Mouse (Mus musculus): ENCODE measurements around the gene Itpkc.
"Not testable (repeated sequence)": the region's sequence is repeated elsewhere in the genome, so short reads cannot be mapped to it uniquely, and the experiment has no call there.

Gene Itpkc

DNA sequence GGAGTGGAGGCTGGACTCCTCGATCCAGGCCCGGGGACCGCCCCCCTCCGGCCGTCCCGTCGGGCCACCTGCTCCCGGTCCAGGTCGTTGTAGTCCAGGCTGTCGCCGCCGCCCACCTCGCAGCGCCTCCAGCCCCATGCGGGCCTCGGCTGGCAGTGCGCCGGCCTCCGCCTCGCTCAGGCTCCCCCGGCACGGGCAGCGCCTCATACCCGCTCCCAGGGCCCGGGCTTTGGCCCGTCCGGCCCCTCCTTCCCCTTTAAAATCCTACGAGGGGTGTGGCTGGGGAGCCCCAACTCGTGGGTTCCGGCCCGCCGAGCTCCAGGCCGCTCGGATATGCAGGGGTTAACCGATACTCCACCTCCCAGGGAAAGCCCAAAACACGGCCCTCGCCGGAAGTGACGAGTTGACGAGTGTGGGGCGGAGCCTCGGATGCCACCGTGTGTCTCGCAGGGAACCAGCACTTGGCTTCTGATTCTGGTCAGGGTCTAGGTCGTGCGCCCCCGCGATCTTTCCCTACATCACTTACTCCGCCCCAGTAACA lies at the start of gene Itpkc:
Itpkc (minus strand) TSS at position 381 of the 541 bp plus-strand sequence.
- in situ Hi-C loops (cut with MboI, MseI): no loop called here

GRCm38 (mm10) chr7:27277191-27277590 lies 48.7 kb upstream of the Itpkc start:
- in situ Hi-C loops (cut with MboI, MseI): no loop called here

GRCm38 (mm10) chr7:27276021-27276420 lies 47.6 kb upstream of the Itpkc start:
- in situ Hi-C loops (cut with MboI, MseI): no loop called here

DNA sequence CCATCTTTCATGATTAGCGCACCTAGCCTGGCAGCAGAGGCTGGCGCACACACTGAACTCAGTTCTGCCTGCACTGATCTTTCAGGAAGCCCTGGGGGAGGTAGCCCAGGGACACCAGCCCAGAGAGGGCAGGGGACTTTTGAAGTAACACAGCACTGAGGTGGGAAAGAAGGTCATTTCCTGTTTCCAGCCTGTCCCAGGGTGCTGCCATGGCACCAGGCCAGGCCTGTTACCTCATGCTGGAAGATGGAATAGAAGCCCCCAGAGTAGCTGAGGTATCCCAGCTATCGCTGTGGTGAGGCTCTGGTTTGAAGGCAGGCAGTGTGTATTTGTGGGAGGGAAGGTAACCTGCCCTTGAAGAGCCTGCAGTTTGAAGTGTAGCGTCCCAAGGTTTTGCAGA lies 46.5 kb upstream of the Itpkc start:
- in situ Hi-C loops (cut with MboI, MseI): loop anchor here (25.0 kb wide), 1 partner anchor 488 kb away; no protein-coding TSS in a partner anchor

DNA sequence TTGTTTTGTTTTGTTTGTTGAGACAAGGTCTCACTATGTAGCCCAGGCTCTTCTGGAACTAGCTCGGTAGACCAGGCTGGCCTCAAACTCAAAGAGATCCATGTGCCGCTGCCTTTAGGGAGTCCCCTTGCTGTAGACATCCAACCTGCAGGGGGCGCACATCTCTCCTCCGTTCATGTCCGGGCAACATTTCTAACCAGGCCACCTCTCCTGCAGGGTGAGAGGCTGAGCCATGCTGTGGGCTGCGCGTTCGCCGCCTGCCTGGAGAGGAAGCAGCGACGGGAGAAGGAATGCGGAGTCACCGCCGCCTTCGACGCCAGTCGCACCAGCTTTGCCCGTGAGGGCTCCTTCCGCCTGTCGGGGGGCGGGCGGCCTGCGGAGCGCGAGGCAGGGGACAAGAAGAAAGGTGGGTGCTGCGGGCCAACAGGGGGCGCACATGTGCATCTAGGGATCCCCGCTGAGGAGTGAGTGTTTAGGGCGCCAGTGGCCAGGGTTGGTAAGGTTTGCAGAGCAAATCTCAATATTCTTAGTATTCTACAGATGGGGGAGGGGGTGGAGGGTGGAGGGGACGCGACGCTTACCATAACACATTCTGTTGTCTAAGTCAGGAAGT lies 45.4 kb upstream of the Itpkc start:
- in situ Hi-C loops (cut with MboI, MseI): loop anchor here (25.0 kb wide), 1 partner anchor 487 kb away; no protein-coding TSS in a partner anchor

DNA sequence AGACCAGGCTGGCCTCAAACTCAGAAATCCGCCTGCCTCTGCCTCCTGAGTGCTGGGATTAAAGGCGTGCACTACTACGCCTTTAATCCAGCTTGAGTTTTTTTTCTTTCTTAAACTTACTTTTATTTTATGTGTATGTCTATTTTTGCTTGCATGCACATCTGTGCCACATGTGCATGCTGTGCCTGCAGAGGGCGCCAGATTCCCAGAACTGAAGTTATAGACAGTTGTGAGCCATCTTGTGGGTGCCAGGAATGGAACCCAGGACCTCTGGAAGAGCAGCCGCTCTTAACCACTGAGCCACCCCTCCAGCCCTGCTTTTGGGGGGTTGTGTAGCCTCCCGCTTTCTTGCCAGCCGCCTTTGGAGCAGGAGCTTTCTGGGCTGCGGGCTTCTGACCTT lies 43.0 kb upstream of the Itpkc start:
- in situ Hi-C loops (cut with MboI, MseI): loop anchor here (25.0 kb wide), 1 partner anchor 484 kb away; no protein-coding TSS in a partner anchor

- in situ Hi-C loops (cut with MboI, MseI): loop anchor here (25.0 kb wide), 1 partner anchor 479 kb away; no protein-coding TSS in a partner anchor
Observed at GRCm38 (mm10) chr7:27266515-27267128, 38.2 kb upstream of the Itpkc start.

DNA sequence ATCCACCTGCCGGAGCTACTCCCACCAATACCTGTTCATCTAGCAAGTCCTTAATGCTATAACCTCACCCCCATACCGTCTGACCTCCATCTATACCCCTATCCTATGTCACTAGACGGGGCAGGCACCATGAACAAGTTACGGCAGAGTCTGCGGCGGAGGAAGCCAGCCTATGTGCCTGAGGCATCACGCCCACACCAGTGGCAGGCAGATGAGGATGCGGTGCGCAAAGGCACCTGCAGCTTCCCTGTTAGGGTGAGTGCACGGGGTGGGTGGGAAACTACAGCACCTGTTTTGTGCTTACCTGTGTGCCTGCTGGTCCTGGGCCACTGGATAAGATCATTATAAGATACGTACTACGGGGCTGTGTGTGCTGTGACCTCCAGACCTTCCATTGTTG lies 36.3 kb upstream of the Itpkc start:
- in situ Hi-C loops (cut with MboI, MseI): loop anchor here (25.0 kb wide), 1 partner anchor 477 kb away; no protein-coding TSS in a partner anchor

DNA sequence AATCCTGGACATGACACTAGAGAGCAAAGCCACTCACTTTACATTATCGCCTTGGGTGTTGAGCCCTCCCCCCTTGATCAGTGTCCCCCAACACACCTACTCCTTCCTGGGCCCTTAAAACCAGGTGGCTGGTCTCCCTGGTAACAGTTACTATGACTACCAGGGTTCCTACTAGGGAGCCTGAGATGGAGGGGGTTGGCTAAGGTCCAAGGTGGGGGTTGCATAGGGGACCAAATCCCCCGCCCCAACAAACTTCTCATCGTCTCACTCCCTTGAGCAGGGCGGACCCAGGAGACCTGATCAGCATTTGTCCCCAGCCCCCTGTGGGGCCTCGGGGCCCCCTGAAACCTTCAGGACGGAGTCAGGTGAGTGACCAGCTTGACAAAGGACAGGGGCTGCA lies 33.4 kb upstream of the Itpkc start:
- in situ Hi-C loops (cut with MboI, MseI): loop anchor here (25.0 kb wide), 1 partner anchor 475 kb away; no protein-coding TSS in a partner anchor

DNA sequence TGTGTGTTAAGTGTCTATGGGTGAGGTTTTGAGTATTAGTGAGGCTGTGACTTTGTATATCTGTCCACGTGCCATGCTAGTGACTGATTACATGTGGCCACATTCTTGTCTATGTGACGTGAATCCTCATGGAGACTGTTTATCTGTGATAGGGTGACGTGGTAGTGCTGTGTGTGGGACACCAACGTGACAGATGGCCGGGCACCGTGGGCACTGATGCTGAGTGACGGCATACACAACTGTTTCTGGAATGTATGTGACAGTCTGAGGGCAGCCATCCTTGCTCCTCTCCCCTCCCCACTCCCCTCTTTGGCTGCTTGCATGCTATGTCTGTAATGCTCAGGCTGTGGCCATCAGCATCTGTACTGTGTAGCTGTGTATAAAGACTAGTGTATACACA lies 32.4 kb upstream of the Itpkc start:
- in situ Hi-C loops (cut with MboI, MseI): loop anchor here (25.0 kb wide), 1 partner anchor 474 kb away; no protein-coding TSS in a partner anchor

DNA sequence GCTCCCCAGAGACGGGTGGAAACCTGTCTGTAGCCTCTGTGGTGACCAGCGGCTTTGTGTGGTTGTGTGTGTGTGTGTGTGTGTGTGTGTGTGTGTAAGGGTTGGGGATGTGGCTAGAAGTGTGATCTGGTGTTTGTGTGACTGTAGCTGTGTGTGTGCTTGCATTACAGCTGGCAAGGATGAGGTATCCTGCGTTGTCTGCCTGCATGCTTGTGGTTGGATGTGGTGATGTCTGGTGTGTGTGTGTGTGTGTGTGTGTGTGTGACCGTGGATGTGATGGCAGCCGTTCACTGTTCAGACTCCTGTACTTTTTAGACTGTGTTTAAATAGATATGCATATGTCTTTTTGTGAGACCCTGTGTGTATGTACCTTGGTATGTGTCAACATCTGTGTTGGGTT lies 31.3 kb upstream of the Itpkc start:
- in situ Hi-C loops (cut with MboI, MseI): loop anchor here (25.0 kb wide), 1 partner anchor 472 kb away; no protein-coding TSS in a partner anchor

DNA sequence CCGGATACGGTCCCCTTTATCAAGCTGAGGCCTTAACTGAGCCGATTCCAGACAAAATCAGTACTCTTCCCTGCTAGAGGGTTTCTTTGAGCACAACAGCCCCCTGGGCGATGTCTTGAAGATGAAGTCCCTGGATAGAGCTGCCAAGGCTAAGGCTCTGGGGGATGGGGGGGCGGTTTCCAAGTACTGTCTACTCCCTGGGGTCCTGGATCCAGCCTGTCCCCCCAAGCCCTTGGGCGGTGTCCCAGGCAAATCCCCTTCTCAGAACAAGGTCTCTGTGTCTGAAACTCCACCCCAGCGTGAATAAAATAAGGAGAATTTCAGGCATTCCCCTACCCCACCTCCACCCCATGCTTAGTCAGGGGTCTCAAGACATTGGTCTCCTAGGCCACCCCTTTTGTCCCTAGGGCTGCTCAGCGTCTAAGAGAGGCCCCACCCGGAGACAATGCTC lies 30.8 kb upstream of the Itpkc start:
- in situ Hi-C loops (cut with MboI, MseI): loop anchor here (25.0 kb wide), 1 partner anchor 472 kb away; no protein-coding TSS in a partner anchor

DNA sequence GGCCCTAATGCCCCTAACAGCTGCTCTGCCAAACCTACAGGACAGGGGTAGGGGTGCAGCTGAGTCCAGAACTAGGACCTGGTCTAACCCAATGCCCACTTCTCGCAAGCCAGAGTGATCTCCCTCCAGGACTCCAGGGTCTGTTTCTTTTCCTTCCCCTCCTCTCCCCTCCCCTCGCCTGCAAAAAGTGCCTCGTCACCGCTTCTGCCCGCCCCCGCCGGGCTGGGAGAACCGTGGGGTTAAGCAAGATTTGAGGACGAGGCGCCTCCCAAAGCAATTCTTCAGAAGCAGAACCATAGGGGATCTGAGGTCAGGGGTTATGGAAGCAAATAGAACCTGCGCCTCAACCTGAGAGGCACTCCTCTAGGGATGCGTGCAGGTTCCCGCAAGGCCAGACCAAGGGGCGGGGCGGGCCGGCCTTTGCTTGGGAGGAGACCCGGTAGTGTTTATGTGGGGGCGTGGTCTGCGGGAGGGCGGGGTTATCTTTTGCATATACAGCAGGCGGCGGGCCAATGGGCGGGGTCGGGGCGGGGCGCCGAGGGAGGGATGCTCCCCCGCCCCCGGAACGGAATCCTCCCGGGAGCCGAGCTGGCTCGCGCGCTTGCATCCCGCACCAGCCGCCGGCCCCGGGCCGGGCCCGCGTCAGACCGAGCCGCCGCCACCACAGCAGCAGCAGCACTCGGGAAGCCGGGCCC lies 29.9 kb upstream of the Itpkc start, which contains the start of gene Numbl:
Numbl (plus strand) TSS at position 229 of the 695 bp plus-strand sequence.
- in situ Hi-C loops (cut with MboI, MseI): loop anchor here (25.0 kb wide), 1 partner anchor 471 kb away; no protein-coding TSS in a partner anchor

DNA sequence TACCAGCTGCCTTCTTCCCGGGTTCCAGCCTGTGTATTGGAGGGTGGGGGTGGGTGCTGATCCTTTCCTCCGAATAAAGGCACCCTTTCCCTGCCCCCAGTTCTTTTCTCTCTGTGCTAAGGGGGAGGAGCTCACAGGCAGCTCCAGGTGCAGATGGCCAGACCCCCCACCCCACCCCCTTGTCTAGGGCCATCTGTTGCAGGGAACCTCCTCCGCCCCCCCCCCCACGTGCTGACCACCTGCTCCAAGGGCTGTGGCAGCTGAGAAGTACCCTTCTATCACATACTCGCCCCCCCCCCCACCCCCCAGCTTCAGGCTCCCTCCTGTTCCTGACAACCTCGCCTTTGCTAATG lies 29.4 kb upstream of the Itpkc start:
- in situ Hi-C loops (cut with MboI, MseI): loop anchor here (25.0 kb wide), 1 partner anchor 471 kb away; no protein-coding TSS in a partner anchor

DNA sequence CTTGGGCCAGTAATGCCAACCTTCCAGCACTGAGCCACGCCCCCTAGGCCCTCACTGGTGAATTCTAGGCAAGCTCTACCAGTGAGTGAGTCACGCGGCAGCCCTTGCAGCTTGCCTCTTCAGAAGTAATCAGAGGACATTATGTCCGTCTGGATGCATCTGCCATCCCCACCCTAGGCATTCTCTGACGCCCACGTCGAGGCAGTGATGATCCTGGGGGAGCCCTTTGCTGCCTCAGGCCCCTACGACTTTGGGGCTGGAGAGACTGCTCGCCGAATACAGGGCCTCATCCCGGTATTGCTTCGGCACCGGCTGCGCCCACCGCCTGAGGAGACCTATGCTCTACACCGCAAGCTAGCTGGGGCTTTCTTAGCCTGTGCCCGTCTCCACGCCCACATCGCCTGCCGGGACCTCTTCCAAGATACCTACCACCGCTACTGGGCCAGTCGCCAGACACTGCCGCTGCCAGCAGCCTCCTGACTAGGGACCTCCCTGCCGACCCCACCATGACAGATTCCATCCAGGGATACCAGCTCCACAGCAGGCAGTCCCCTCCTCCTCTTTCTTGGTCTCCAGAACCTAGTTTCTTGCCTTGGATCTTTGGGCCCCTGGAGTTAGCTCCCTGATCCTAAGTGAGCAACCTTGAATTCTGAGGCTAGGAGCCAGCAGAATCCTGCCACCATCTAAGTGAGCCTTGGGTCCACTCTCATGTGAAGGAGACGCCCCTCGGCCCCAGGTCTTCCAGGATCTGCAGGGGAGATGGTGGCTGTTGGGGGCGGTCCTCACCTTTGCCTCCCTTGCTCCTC lies 28.8 kb upstream of the Itpkc start:
- in situ Hi-C loops (cut with MboI, MseI): loop anchor here (25.0 kb wide), 1 partner anchor 470 kb away; no protein-coding TSS in a partner anchor

- in situ Hi-C loops (cut with MboI, MseI): loop anchor here (25.0 kb wide), 1 partner anchor 468 kb away; no protein-coding TSS in a partner anchor
Observed at GRCm38 (mm10) chr7:27255721-27256120, 27.3 kb upstream of the Itpkc start.

GRCm38 (mm10) chr7:27251946-27252345 lies 23.5 kb upstream of the Itpkc start:
- in situ Hi-C loops (cut with MboI, MseI): loop anchor here (5.0 to 25.0 kb wide), 2 partner anchors 45 to 465 kb away; no protein-coding TSS in a partner anchor

DNA sequence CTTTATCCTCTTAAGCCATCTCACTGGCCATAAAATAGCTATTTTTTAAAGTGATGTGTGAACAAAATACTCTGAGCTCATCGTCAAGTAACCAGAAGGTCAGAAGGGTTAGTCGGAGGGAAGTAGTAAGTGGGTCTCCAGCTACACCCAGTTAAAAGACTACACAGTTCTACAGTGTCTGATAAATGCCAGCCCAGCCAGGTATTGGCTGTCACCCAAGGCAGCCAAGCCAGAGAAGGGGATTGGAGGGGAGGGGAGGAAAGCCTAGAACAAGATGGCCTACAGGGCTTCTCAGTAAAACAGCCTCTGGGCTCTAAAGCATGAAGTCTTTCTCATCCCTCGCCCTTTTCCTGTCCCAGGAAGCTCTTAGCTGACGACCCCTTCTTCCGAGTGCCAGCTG lies 21.5 kb upstream of the Itpkc start:
- in situ Hi-C loops (cut with MboI, MseI): loop anchor here (5.0 to 25.0 kb wide), 2 partner anchors 43 to 463 kb away; no protein-coding TSS in a partner anchor

- in situ Hi-C loops (cut with MboI, MseI): no loop called here
Observed at GRCm38 (mm10) chr7:27249146-27249545, 20.7 kb upstream of the Itpkc start.

- in situ Hi-C loops (cut with MboI, MseI): not testable (repeated sequence)
Observed at GRCm38 (mm10) chr7:27244088-27244487, 15.6 kb upstream of the Itpkc start.

DNA sequence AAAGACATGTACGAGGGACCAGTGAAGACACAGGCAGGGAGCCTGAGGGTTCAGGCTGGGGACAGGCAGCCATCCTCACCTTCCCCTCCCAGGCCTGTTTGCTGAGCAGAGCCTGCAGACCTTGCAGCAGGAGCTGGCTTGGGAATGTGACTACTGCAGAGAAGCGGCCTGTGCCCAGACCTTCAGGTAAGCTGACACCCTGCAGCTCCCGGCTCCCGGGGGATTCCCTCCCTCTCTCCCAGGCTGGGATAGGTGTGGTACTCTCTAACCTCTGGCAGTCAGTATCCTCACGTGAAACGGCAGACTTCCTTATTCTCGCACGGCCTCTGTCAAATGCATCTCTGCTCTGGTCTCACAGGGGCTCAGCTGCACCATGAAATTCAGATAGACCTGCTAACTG lies 14.8 kb upstream of the Itpkc start:
- in situ Hi-C loops (cut with MboI, MseI): no loop called here

All from T-helper 1 cell (primary cell).